Mouse (Mus musculus): ENCODE data around the gene Bdkrb1. TPM values are rescaled to one million over a fixed set of nuclear protein-coding genes. Genes with fewer than 3 reads are reported as not detected.

The Bdkrb1 gene
- polyA plus RNA-seq, 1 experiment from 2014 or later, result not detected

DNA sequence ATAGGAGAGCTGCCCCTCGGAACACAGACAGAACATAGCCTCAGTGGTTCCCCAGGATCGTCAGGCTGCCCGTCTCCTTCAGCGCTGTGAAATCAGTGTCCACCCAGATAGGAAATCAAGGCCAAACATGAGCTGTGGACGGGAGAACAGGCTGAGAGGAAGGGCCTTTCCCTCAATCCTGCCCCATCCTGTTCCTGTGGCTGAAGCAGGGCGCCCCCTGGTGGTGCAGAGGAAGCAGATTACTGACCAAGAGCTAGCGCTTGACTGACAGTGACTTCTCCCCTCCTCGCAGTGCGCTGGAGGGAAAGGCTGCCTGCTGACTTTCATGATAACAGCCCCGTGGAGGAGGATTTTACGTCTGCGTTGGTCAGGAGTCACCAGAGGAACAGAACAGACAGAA lies 18.0 kb upstream of the Bdkrb1 start:
- ATAC-seq (ENCODE audit: insufficient number of reproducible peaks, low FRiP score, low TSS enrichment, low read depth) (no peak), DNase-seq (ENCODE audit: low spot score) (peak; percentile 82)
- Histone ChIP-seq H3K4me1 (ENCODE audit: control insufficient read depth, insufficient read depth, low read length) (peaks cover 8% of the 10 kb centered on the region; the same call in 1 of the 2 replicates), H3K4me2 (ENCODE audit: low read depth, severe bottlenecking) (no peak overlapping the region), H3K9me3 (ENCODE audit: control insufficient read depth, low read length) (no peaks in the 10 kb centered on the region; the same call in 1 of the 2 replicates), H3K9ac (ENCODE audit: low read length) (no peak overlapping the region), H3K27me3 (ENCODE audit: control insufficient read depth, insufficient read depth, low read length) (no peaks in the 10 kb centered on the region), H3K4me3 (ENCODE audit: low read depth, low read length) (no peak overlapping the region), H3K36me3 (ENCODE audit: control insufficient read depth, insufficient read depth, low read length) (no peaks in the 10 kb centered on the region), H3K27ac (replicated peaks; ENCODE audit: low read depth, low read length) (no peak overlapping the region)
- WGBS, result 15% methylated on average over 12 of the region's 12 CpGs

DNA sequence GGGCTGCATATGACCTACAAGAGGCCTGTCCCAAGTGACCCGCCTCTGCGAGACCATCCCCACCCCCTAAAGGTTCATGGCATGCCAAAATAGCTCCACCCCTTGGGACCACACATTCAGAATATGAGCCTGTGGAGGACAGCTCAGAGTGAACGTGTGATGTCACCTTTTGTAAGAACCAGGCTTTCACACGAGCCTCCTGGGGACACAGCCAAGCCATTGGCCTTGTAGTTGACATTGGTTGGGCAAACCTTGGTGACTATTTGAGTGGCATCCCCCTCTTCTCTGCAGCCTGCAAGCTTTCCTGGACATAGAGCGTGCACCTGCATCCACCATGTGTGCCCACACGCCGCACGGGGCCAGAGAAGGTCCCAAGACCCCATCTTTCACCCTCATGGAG lies 15.4 kb upstream of the Bdkrb1 start:
- H3K4me3 ChIP-seq (ENCODE audit: low read depth, low read length), result no peak overlapping the region
- ATAC-seq (ENCODE audit: insufficient number of reproducible peaks, low FRiP score, low TSS enrichment, low read depth) (no peak), DNase-seq (ENCODE audit: low spot score) (no peak)
- no peak overlapping the region for H3K4me2 ChIP-seq (ENCODE audit: low read depth, severe bottlenecking)
- no peak overlapping the region for H3K27ac ChIP-seq (replicated peaks; ENCODE audit: low read depth, low read length)
- H3K27me3 ChIP-seq (ENCODE audit: control insufficient read depth, insufficient read depth, low read length), result no peaks in the 10 kb centered on the region
- no peak overlapping the region for H3K9ac ChIP-seq (ENCODE audit: low read length)
- no peaks in the 10 kb centered on the region for H3K36me3 ChIP-seq (ENCODE audit: control insufficient read depth, insufficient read depth, low read length)
- H3K4me1 ChIP-seq (ENCODE audit: control insufficient read depth, insufficient read depth, low read length), result peaks cover 8% of the 10 kb centered on the region; the same call in 1 of the 2 replicates
- H3K9me3 ChIP-seq (ENCODE audit: control insufficient read depth, low read length), result no peaks in the 10 kb centered on the region; the same call in 1 of the 2 replicates
- WGBS, result 87% methylated on average over 8 of the region's 8 CpGs

DNA sequence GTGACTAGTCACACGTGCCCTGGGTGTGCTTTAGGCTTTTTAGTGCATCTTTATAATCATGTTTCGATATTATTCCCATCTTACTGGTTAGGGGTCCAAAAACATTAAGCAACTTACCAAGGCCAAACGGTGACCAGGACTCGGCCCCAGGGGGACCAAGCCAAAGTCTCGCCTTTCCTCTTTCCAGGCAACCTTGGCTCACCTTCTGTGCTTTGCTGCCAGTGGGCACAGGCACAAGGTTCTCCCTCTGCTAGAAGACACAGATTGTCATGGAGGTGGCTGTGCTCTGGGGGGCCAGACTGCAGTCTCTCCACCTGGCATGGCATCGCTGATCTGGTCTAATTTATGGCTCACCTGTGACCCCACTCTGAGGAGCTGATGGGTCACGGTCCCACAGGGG lies 12.1 kb upstream of the Bdkrb1 start:
- no peaks in the 10 kb centered on the region for H3K4me1 ChIP-seq (ENCODE audit: control insufficient read depth, insufficient read depth, low read length)
- no peaks in the 10 kb centered on the region; the same call in 1 of the 2 replicates for H3K9me3 ChIP-seq (ENCODE audit: control insufficient read depth, low read length)
- no peaks in the 10 kb centered on the region for H3K27me3 ChIP-seq (ENCODE audit: control insufficient read depth, insufficient read depth, low read length)
- DNase-seq (ENCODE audit: low spot score), result no peak
- no peaks in the 10 kb centered on the region for H3K36me3 ChIP-seq (ENCODE audit: control insufficient read depth, insufficient read depth, low read length)
- no peak overlapping the region for H3K27ac ChIP-seq (replicated peaks; ENCODE audit: low read depth, low read length)
- no peak overlapping the region for H3K4me2 ChIP-seq (ENCODE audit: low read depth, severe bottlenecking)
- no peak overlapping the region for H3K4me3 ChIP-seq (ENCODE audit: low read depth, low read length)
- no peak overlapping the region for H3K9ac ChIP-seq (ENCODE audit: low read length)
- no peak for ATAC-seq (ENCODE audit: insufficient number of reproducible peaks, low FRiP score, low TSS enrichment, low read depth)
- WGBS, result 76% methylated on average over 7 of the region's 7 CpGs

DNA sequence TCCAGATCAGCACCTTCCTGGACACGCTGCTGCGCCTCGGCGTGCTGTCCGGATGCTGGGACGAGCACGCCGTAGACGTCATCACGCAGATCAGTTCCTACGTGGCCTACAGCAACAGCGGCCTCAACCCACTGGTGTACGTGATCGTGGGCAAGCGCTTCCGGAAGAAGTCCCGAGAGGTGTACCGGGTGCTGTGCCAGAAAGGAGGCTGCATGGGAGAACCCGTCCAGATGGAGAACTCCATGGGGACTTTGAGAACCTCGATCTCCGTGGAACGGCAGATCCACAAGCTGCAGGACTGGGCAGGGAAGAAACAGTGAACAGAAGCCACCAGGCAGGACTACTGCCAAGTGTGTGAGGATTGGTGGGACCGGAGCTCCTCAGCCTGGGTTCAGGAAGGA lies 10.5 kb upstream of the Bdkrb1 start:
- no peaks in the 10 kb centered on the region for H3K9me3 ChIP-seq (ENCODE audit: control insufficient read depth, low read length)
- H3K9ac ChIP-seq (ENCODE audit: low read length), result no peak overlapping the region
- no peak overlapping the region for H3K4me2 ChIP-seq (ENCODE audit: low read depth, severe bottlenecking)
- H3K4me1 ChIP-seq (ENCODE audit: control insufficient read depth, insufficient read depth, low read length), result no peaks in the 10 kb centered on the region
- H3K4me3 ChIP-seq (ENCODE audit: low read depth, low read length), result no peak overlapping the region
- no peaks in the 10 kb centered on the region for H3K36me3 ChIP-seq (ENCODE audit: control insufficient read depth, insufficient read depth, low read length)
- H3K27me3 ChIP-seq (ENCODE audit: control insufficient read depth, insufficient read depth, low read length), result no peaks in the 10 kb centered on the region
- 94% methylated on average over 23 of the region's 23 CpGs for WGBS
- DNase-seq (ENCODE audit: low spot score) (no peak), ATAC-seq (ENCODE audit: insufficient number of reproducible peaks, low FRiP score, low TSS enrichment, low read depth) (no peak)
- H3K27ac ChIP-seq (replicated peaks; ENCODE audit: low read depth, low read length), result no peak overlapping the region

DNA sequence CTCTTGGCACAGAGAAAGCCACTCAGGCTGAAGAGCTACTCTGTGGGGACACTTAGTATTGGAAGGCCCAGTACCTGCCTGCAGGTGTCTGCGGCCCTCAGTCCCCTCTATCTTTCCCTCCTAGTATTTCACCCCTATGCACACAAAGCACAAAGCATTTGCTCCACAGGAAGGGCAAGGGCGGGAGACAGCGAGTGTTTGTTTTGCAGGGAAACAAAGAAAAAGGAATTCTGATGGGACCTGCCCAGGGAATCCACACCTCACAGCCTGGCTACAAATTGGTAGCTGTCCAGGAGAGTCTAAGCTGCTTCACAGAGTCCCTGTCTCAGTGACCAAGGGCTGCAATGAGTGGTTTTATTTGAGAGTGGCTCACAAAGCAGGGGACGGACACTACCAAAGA lies 9.4 kb upstream of the Bdkrb1 start:
- no peaks in the 10 kb centered on the region for H3K36me3 ChIP-seq (ENCODE audit: control insufficient read depth, insufficient read depth, low read length)
- H3K4me1 ChIP-seq (ENCODE audit: control insufficient read depth, insufficient read depth, low read length), result no peaks in the 10 kb centered on the region
- WGBS, result 75% methylated on average over 4 of the region's 4 CpGs
- H3K27me3 ChIP-seq (ENCODE audit: control insufficient read depth, insufficient read depth, low read length), result no peaks in the 10 kb centered on the region
- no peak for DNase-seq (ENCODE audit: low spot score)
- H3K4me3 ChIP-seq (ENCODE audit: low read depth, low read length), result no peak overlapping the region
- H3K4me2 ChIP-seq (ENCODE audit: low read depth, severe bottlenecking), result no peak overlapping the region
- H3K9ac ChIP-seq (ENCODE audit: low read length), result no peak overlapping the region
- no peak for ATAC-seq (ENCODE audit: insufficient number of reproducible peaks, low FRiP score, low TSS enrichment, low read depth)
- H3K27ac ChIP-seq (replicated peaks; ENCODE audit: low read depth, low read length), result no peak overlapping the region
- H3K9me3 ChIP-seq (ENCODE audit: control insufficient read depth, low read length), result no peaks in the 10 kb centered on the region

DNA sequence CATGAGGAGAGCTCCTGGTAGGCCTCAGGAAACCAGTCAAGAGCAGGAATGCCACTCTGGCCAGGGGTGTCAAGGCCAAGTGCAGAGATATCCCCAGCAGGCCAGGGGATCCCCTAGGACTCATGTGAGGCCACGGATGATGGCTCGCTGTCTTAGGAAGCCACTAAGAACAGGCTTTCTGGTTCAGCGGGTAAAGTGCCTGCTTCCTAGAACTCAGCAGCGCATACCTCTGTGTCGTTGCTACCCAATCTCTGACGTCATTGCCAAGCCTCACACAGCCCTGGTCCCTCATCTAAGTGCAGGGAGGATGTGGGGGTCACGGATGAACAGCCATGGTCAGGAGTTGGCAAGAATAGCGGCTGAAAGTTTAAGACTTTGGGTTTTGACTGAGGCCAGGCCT lies 5.8 kb upstream of the Bdkrb1 start:
- WGBS, result 88% methylated on average over 8 of the region's 8 CpGs
- Histone ChIP-seq H3K4me3 (ENCODE audit: low read depth, low read length) (no peak overlapping the region), H3K27me3 (ENCODE audit: control insufficient read depth, insufficient read depth, low read length) (no peaks in the 10 kb centered on the region), H3K4me2 (ENCODE audit: low read depth, severe bottlenecking) (no peak overlapping the region), H3K9ac (ENCODE audit: low read length) (no peak overlapping the region), H3K9me3 (ENCODE audit: control insufficient read depth, low read length) (no peaks in the 10 kb centered on the region), H3K36me3 (ENCODE audit: control insufficient read depth, insufficient read depth, low read length) (no peaks in the 10 kb centered on the region), H3K27ac (replicated peaks; ENCODE audit: low read depth, low read length) (no peak overlapping the region), H3K4me1 (ENCODE audit: control insufficient read depth, insufficient read depth, low read length) (no peaks in the 10 kb centered on the region)
- no peak for ATAC-seq (ENCODE audit: insufficient number of reproducible peaks, low FRiP score, low TSS enrichment, low read depth)
- no peak for DNase-seq (ENCODE audit: low spot score)

DNA sequence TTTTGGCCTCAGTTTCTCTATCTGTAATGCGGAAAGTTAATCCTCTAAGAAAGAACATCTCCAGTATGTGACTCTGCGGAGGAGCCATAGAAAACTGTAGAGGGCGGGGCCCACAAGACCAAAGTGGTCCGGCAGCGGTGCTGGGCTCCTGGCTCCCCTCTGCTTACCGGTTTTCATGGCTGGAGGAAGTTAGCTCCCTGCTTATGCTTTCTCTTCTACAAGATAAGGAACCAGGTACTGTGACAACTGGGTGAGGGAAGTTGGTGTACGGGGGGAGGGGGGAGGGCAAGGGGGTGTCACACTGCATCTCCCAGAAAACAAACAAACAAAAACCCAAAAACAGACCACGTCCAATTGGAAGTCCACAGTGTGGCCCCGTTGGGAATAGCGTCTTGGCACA lies 4.4 kb upstream of the Bdkrb1 start:
- Histone ChIP-seq H3K36me3 (ENCODE audit: control insufficient read depth, insufficient read depth, low read length) (no peaks in the 10 kb centered on the region), H3K27ac (replicated peaks; ENCODE audit: low read depth, low read length) (no peak overlapping the region), H3K9me3 (ENCODE audit: control insufficient read depth, low read length) (no peaks in the 10 kb centered on the region), H3K9ac (ENCODE audit: low read length) (no peak overlapping the region), H3K4me2 (ENCODE audit: low read depth, severe bottlenecking) (no peak overlapping the region), H3K27me3 (ENCODE audit: control insufficient read depth, insufficient read depth, low read length) (no peaks in the 10 kb centered on the region), H3K4me3 (ENCODE audit: low read depth, low read length) (no peak overlapping the region), H3K4me1 (ENCODE audit: control insufficient read depth, insufficient read depth, low read length) (no peaks in the 10 kb centered on the region)
- DNase-seq (ENCODE audit: low spot score) (no peak), ATAC-seq (ENCODE audit: insufficient number of reproducible peaks, low FRiP score, low TSS enrichment, low read depth) (no peak)
- WGBS, result 83% methylated on average over 10 of the region's 10 CpGs

DNA sequence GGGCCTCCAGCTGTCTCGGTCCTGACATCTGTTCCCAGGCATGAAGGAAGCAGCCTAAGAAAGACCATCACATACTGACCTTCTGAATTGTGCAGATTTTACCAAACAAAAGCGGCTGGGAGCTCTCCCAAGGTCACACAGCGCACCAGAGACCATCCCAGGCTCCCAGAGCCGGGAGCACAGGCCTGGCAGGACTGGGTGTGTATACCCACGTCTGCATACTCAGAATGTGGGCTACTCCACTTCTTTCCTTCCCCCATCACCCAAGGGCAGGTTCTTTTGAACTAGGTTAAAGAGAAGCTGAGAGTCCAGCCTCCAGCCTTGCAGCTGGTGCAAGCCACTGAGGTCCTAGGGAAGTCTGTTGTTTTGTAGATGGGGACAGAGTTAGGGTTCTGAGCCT lies 3.8 kb upstream of the Bdkrb1 start:
- DNase-seq (ENCODE audit: low spot score), result no peak
- WGBS, result 62% methylated on average over 5 of the region's 5 CpGs
- Histone ChIP-seq H3K27ac (replicated peaks; ENCODE audit: low read depth, low read length) (no peak overlapping the region), H3K4me2 (ENCODE audit: low read depth, severe bottlenecking) (no peak overlapping the region), H3K4me1 (ENCODE audit: control insufficient read depth, insufficient read depth, low read length) (no peaks in the 10 kb centered on the region), H3K9me3 (ENCODE audit: control insufficient read depth, low read length) (no peaks in the 10 kb centered on the region), H3K9ac (ENCODE audit: low read length) (no peak overlapping the region), H3K36me3 (ENCODE audit: control insufficient read depth, insufficient read depth, low read length) (no peaks in the 10 kb centered on the region), H3K4me3 (ENCODE audit: low read depth, low read length) (no peak overlapping the region), H3K27me3 (ENCODE audit: control insufficient read depth, insufficient read depth, low read length) (no peaks in the 10 kb centered on the region)
- no peak for ATAC-seq (ENCODE audit: insufficient number of reproducible peaks, low FRiP score, low TSS enrichment, low read depth)

DNA sequence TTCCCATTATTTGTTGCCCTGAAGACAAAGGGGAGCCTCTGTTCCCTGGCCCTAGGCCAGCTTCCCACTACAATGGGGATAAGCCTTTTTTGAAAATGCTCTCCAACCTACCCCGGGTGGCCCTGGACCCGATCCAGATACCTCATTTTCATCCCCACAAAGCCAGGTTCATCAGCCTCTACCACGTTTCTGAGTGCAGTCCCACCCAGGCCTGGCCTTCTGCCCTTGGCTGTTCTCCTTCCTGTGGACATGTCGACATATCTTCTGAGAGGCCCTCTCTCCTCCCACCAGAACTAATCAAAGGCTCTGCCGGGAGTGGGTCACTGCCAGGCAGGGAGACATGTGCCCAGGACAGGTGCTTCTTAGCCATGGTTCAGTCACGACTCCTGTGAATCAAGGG lies 1.3 kb upstream of the Bdkrb1 start:
- Histone ChIP-seq H3K4me3 (ENCODE audit: low read depth, low read length) (no peak overlapping the region), H3K36me3 (ENCODE audit: control insufficient read depth, insufficient read depth, low read length) (no peaks in the 10 kb centered on the region), H3K4me1 (ENCODE audit: control insufficient read depth, insufficient read depth, low read length) (peaks cover 9% of the 10 kb centered on the region; the same call in 1 of the 2 replicates), H3K9me3 (ENCODE audit: control insufficient read depth, low read length) (no peaks in the 10 kb centered on the region), H3K27me3 (ENCODE audit: control insufficient read depth, insufficient read depth, low read length) (no peaks in the 10 kb centered on the region), H3K9ac (ENCODE audit: low read length) (no peak overlapping the region), H3K27ac (replicated peaks; ENCODE audit: low read depth, low read length) (no peak overlapping the region), H3K4me2 (ENCODE audit: low read depth, severe bottlenecking) (no peak overlapping the region)
- DNase-seq (ENCODE audit: low spot score) (no peak), ATAC-seq (ENCODE audit: insufficient number of reproducible peaks, low FRiP score, low TSS enrichment, low read depth) (no peak)
- 86% methylated on average over 6 of the region's 6 CpGs for WGBS

All from limb, embryonic 11.5 days (tissue).